Mouse (Mus musculus) left cerebral cortex, adult 11 months (tissue): Measurements from ENCODE around the gene Gm20388.
A peak's percentile ranks its signal among the peaks of the same experiment; 100 is the strongest.

ENCODE experiments used
- DNase-seq: peaks from one replicate; pipeline ENCODE4 v3.0.0; 2022; ENCODE audit warnings: low spot score

Gene Gm20388

DNA sequence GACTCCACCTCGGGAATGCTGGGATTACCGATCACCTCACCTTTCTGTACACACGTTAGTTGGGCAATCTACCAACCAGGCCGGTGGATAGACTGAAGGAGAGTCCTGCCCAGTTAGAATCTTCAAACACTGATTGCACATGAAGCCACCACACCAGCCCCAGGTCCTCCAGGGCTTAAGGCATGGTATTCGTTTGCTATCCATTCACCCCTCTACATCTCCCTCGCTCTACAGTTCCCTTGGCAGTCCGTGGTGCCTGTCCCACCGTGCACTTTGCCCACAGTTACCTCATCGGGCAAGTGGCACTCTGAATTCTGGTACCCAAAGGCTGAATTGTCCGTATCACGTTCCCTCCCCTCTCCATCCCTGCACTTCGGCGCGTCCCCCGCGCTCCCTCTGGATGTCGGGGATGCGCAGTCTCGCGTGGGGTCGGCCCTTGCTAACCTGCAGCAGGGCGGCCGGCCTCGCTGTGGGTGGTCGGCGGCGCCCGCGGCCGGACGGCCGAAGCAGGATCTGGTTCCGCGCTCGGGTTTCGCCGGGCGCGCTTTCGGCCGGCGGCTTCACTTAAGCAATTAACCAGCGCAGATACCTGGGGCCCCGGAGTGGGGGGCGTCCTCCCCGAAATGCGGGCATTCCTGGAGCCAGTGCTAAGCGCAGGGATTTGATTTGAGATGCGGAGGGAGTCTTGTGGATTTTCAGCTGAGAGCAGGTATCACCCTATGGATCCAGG is 1169.9 kb downstream of the Gm20388 start:
- no peak for DNase-seq

DNA sequence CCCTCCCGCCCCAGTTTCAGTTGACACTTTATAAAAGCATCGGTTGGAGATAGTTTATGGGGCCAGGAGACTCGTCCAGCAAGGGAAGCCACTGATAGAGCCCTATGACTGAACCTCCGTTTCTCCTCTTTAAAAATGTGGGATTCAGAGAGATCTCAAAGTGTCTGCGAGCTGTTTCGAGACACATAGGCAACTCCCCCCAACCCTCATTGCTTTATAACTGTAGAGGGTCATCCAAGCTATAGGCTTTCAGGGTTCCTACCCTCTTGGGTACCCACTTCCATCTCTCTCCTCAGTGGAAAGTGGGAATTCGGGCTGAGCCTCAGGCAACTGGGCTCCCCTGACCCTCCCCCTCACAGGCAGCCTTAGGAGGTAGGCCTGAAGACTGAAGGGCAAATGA is 1170.8 kb downstream of the Gm20388 start:
- no peak for DNase-seq

DNA sequence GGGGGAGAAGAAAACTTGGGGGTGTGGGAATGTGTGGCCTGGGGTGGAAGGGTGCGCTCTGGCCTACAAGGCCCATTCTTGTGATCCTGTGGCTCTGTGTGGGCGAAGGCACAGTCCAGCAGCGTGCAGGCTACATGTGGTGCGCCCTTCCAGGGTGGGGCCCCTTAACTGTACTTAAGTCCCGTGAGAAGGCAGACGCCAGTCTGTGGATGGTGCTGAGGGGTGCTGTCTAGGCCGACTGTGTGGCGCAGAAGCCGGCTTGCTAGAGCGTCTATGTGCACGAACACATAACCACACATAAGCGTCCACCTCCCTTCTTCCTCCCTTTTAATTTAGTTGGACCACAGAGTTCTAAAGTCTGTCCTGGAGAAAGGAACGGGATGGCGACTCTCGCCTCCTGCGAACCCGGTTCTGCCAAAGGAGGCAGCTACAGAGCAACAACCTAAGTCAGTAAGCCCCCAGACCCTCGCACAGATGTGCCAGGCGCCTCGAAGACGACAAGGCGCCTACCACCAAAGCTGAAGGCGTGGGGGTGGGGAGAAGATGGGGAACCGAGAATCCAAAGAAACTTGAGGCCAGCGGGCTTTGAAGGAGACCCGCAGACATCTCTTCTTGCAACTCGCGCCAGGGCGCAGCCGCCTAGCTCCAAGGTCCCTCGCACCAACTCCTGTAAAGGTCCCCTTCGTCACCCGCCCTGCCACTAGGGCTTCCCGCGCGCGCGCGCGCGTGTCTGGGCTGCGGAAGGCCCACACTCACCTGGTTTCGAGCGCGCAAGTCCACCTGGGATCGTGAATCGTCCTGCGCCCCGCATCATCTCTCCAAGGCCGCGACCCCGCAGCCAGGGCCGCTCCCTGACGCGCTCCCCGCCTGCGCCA is 1171.8 kb downstream of the Gm20388 start:
- no peak for DNase-seq

DNA sequence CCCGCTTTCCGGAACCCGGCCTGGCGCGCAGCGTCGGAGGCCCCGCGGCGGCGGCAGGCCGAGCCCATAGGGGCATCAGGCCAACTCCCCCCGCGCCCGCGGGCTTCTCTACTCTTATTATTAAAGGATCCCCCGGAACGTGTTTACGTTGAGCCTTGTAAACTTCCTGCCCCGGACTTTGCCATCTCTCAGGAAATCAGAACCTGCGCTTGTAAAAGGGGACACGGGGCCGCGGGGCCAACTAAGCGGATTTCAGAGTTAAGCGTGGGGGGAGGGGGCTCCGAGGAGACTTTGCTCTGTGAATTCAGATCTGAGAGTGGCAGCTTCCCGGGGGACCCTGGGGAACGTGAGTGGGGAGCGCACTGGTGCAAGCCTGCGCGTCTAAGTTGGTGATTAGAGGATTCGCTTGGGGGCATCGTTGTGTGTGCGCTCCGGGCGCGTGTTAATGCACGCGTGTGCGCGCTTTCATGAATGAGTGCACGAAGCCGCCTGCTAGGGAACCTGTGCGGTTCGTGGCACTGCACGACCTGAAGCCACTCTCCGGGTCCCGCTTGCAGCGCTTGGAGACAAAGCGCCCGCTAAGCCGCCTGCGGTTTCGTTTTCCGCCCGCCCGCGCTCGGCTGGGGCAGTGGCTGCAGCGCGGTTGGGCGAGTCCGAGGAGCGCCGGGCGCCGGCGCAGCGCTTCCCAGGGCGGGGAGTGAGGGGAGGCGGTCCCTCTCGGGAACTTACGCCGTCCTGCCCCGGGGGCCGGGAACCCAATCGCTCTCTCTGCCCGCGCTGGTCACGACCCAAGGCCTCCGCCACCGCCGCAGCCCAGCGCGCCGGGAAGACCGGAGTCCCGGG is 1172.7 kb downstream of the Gm20388 start:
- DNase-seq = no peak

DNA sequence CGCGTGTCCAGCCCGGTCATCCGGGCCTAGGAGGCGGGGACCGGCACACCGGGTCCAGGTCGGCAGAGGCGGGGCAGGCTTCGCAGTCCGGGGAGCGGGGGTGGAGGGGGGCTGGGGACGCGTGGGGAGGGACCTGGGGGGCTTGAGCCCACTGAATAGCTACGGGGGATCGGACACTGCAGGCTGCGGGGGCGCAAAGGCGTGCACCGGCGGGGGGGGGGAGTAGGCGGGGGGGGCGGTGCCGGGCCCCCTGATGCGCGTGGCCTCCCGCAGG is 1173.2 kb downstream of the Gm20388 start:
- DNase-seq = no peak

DNA sequence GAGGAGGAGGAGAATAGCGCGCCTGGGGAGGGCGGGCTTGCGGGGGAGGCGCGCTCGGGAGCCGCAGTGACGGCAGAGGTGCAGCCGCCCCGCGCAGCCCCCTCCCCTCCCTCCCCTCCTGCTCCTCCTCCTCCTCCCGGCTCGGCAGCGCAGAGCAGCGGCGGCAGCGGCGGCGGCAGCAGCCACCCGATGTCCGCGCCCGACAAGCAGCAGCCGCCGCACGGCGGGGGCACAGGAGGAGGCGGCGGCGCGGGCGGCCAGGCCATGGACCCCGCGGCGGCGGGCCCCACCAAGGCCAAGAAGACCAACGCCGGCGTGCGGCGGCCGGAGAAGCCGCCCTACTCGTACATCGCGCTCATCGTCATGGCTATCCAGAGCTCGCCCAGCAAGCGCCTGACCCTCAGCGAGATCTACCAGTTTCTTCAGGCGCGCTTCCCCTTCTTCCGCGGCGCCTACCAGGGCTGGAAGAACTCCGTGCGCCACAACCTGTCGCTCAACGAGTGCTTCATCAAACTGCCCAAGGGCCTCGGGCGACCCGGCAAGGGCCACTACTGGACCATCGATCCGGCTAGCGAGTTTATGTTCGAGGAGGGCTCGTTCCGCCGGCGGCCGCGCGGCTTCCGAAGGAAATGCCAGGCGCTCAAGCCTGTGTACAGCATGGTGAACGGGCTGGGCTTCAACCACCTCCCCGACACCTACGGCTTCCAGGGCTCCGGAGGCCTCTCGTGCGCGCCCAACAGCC is 1173.7 kb downstream of the Gm20388 start, which contains the start of gene Foxf1:
Foxf1 (plus strand) TSS at position 177 of the 742 bp plus-strand sequence.
- no peak for DNase-seq

DNA sequence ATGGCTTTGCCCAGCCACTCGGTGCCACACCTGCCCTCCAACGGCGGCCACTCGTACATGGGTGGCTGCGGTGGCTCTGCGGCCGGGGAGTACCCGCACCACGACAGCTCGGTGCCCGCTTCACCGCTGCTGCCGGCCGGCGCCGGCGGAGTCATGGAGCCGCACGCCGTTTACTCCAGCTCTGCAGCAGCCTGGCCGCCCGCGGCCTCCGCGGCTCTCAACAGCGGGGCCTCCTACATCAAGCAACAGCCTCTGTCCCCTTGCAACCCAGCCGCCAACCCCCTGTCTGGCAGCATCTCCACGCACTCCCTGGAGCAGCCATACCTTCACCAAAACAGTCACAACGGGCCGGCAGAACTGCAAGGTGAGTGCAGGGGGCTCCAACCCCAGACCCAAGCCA is 1174.4 kb downstream of the Gm20388 start:
- DNase-seq = no peak

DNA sequence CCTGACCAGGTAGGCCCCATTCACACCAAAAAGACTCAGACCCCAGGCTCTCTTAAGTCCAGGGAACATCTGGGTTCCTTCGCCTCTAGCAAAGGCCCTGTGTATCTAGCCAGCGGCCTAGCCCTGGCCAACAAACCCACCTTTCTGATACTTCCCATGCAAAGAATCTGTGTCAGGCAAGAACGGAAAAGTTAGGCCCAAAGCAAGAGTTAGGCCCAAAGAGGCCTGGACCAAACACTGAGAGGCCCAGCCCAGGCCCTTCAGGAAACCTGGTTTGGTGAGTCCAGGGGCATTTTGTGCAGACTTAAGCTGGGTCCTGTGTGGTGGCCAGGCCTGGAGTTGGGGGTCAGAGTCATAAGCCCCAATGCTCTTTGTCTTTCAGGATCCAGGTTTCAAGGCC is 1174.9 kb downstream of the Gm20388 start:
- no peak for DNase-seq

DNA sequence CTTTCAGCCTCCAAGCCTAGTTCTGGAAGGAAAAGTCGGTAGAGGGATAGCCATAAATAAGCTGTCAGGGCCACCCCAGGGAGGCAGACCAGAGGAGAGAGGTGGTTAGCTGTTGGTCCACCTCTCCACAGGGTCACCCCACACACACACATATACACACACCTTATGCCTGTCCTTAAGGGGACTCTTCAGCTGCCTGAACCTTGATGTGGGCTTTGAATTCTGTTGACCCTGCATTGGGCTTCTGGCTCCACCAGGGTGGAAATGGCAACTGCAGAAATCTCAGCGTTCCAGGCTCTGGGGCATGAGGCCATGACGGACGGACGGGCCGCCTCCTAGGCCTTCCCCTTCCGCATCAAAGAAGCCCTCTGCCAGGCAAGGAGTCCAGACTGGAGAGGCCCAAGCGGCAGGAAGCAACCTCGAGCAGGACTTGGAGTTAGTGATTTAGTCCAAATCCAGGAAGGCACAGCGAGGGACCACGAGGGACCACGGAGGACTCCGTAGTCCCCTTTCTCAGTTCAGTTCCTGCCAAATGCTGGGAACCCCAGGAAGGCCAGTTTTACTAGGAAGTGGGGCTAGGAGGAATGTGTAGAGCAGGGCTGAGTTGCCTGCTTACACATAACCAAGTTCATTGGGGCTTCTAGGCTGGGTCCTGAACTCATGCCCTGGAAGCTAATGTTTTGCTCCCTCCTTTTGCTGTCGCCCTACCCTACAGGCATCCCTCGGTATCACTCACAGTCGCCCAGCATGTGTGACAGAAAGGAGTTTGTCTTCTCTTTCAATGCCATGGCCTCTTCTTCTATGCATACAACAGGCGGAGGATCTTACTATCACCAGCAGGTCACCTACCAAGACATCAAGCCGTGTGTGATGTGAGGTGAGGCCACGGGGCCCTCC is 1175.6 kb downstream of the Gm20388 start:
- no peak for DNase-seq

DNA sequence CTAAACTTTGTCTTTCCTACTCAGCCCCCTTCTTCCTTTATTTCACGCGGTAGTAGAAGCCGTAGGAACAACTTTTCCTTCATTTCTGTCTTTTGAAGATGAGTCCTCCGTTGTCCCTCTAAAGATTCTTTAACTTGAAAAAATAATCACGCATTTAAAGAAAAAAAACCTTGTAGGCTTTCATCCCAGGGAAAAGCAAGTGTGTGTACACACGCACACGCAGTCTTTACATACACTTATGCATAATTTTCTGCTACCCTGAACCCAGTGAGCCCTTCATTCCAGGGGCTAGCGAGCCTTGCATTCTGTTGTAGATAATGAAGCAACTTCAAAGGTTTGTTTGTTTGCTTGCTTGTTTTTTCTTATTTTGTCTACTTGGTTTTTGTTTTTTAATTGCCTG is 1177.6 kb downstream of the Gm20388 start:
- DNase-seq = no peak

DNA sequence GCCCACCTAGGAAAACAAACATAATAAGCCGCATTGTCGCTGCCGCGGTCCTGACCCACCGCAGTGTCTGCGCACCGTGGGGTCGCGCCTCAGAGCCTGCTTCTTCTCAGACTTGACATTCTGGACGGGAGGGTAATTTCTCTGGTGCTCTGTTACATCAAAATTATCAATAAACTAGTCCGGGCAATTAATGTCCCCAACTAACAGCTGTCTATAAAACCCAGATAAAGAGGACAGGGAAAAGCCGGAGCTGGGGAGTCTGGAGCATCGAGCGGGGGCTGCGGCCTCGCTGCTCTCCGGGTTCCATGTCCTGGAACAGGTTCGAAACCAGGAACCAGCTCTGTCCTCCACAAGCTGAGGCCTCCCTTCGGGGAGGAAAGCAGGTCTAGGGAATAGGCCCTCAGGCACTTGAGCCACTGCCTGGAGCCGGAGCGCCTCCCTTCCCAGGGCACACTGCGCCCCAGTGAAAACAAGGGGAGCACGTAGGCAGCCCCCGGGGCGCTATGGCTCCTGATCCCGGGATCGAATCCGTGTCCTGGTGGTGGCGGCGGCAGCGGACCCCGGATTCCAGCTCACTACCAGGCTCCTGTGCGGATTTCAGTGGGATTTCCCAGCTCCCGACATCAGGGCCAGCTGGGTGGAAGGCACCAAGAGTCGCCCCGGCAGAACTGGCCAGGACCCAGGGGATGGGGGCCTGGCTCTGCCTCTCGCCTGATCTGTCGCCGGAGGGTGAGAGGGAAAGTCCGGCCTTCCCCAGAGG is 1178.4 kb downstream of the Gm20388 start:
- DNase-seq = no peak

DNA sequence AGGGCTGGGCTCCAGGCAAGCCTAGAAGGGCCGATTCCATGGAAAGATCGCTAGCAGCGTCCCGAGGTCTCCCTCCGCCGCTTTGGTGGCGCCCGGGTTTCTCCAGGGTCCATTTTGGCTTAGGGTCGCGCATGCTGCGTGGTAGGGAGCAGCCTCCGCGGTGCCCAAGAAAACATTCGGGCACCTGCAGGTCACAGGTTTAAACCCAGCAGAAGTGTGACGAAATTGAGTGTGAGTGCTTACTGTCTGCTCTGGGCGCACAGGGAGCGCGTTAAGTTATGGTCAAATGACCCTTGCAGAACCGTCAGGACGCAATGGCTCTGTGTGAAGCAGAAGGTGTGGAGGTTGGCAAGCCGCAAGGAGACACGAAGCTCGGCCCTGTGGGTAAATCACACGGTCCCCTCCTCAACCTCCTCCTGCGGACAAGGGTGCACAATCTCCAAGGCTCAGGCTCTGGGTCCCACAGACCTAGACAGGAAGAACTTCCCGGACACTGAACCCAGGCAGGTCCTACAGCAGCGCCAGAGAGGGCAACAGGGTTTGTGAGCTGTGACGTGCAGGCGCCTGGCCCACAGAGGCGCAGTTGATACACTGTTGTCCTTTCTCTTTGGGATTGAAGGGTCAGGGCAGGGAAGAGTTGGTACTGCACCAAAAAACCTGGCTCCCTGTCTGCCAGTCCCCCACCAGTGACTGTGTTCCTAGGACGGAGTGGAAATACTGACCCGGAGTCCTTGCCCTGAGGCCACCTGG is 1179.2 kb downstream of the Gm20388 start:
- DNase-seq = no peak

DNA sequence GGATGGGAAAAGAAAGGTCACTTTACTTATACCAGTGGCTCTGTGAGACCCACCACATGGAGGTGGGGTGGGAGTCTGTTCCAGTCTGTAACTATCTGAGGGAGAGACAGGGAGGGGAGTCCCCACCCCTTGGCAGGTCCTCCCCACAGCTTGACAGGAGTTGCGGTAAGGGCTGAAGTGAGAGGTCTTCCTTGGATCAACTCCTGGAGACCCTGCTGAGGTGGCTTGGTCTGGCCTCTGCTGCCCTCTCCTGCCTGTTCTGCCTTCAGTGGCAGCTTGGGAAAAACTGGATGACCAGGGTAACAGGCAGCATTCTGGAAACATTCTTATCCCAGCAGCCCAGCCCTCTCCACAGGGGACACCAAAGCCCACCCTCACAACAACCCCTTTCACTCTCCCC is 1180.1 kb downstream of the Gm20388 start:
- DNase-seq = no peak

DNA sequence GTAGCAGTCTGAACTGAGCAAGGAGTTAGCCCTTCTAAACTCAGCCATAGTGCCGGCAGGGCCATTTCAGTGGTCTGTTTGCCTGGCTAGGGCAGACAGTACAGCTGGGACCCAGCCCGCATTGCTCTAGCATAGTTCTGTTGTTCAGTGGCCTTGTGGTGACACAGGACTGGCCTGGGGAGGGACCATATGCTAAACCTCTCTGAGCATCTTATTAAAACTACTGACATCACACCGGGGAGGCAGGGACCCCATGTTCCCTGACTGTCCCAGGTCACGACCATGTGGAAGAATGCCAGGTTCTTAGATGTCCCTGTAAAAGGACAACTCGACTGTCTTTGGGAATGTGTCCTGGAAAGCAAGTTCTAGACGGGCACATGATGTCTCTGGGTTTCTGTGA is 1181.5 kb downstream of the Gm20388 start:
- no peak for DNase-seq

DNA sequence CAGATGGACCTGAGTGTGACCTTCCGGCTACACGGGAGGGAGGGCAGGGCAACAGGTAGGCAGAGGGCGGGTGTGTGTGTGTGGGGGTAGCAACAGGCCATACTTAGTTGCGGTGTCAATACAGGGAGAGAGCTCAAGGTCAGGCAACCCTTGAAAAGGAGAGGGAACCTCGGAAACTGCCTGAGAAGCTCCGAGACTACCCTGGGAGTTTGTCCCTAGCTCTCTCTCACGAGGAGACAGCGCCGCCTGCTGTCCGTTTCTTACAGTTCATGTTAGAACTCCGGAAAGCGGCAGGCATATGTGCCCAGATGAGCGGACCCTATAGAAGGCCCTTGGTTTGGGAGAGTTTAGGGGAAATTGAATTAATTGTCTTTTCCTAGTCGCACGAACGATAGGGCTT is 1182.0 kb downstream of the Gm20388 start:
- peak; percentile 53 for DNase-seq

DNA sequence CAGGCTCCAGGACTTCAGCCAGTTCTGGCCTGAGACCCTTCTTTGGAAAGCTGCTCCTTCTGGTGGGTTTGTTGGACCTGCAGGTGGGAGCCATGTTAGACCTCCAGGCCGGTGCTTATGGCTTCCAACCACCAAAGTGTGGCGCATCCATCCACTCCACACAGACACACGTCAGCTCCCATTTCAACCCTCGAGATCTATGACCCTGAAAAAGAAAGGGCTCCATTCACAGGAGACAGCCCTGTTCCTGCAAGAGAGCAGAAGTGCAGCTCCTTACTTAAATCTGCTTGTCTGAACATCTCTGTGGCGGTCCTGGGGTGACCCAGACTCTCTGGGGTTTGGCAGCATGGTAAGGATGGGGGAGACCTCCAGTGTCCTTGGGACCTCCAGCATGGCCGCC is 1182.9 kb downstream of the Gm20388 start:
- no peak for DNase-seq

DNA sequence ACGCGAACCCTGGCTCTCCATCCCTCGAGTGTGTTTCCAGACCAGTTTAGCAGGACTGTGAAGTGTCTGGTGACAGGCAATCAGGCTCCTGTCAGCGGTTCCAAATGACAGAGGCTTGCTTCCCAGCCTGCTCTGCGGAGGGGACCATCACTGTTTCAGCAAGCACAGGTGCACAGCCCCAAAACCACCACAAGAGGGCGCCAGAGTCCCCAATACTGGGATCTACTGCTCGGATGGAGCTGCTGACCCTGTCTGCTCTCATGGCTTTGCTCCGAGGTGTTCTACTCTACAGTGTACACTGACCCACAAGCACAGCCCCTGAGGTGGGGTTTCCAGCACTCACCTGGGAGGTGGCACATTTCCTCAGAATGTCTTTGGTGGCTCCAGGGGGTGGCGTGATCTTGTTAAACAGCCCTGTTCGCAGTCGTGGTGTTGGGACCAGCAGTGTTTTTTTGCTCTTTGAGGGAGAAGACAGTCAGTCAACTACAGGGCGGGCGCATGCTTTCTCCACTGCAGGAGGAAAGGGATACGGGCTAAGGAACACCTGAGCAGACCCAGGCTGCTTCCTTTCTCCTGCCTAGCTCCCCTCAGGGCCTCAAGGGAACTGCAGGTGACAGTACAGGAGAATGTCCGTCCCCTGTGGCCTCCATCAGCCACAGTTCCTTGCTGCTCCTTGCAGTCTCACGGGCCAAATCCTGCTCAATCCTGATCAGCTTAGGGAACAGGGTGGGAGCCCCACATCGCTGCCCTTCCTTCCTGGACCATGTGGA is 1193.6 kb downstream of the Gm20388 start:
- peak; percentile 51 for DNase-seq
